Comparison of ENCODE assay signal across 14 mouse cellular contexts in genomic region chr15:62952487-62953214, GRCm38 (mm10).
DNase-seq lines count a peak whose midpoint lies in the region; ATAC-seq and TF ChIP-seq lines count a peak whose summit lies in the region.
"Had no signal": no experiment of that assay in that cellular context is flagged by ENCODE, and none has a peak within 500 bp of the region (broad histone marks: within the 10 kb centered on the region; RNA-seq: fewer than 3 reads in every experiment).

No protein-coding gene starts in this region.

- no peak overlapping the region for H3K4me3 ChIP-seq in heart, embryonic 15.5 days
- H3K4me3 ChIP-seq in midbrain, embryonic 10.5 days = no peak overlapping the region
- no peak overlapping the region for H3K4me3 ChIP-seq in midbrain, postnatal 0 days (ENCODE audit: low read depth, low read length)
- no peak overlapping the region for H3K4me3 ChIP-seq in limb, embryonic 13.5 days
- no peak overlapping the region for H3K4me3 ChIP-seq in stomach, embryonic 16.5 days (replicated peaks; ENCODE audit: low read length)
- H3K4me3 ChIP-seq: neural tube, embryonic 13.5 days had no signal

- no peak overlapping the region for H3K9ac ChIP-seq in heart, embryonic 15.5 days
- H3K9ac ChIP-seq in midbrain, postnatal 0 days (replicated peaks; ENCODE audit: low read length, poor library complexity, severe bottlenecking) = no peak overlapping the region
- no peak overlapping the region for H3K9ac ChIP-seq in limb, embryonic 13.5 days
- no peak overlapping the region for H3K9ac ChIP-seq in stomach, embryonic 16.5 days (ENCODE audit: low read length)
- H3K9ac ChIP-seq: neural tube, embryonic 13.5 days had no signal

- no peak for ATAC-seq in heart, embryonic 15.5 days (replicated peaks; ENCODE audit: insufficient number of reproducible peaks, insufficient read depth, low FRiP score, low read depth)
- ATAC-seq in midbrain, postnatal 0 days (ENCODE audit: low FRiP score) = no peak
- ATAC-seq in limb, embryonic 13.5 days (ENCODE audit: low FRiP score, low read depth) = peak; percentile 59; the same call in 1 of the 2 replicates
- ATAC-seq in stomach, embryonic 16.5 days (ENCODE audit: insufficient read depth, low FRiP score) = no peak
- ATAC-seq: activated CD4-positive, CD25-positive, alpha-beta regulatory T cell, adult 4 months; CD4-positive, CD25-positive, alpha-beta regulatory T cell, adult 4 months had no signal

- WGBS in heart, embryonic 15.5 days = 69% methylated on average over 5 of the region's 5 CpGs
- 37% methylated on average over 5 of the region's 5 CpGs for WGBS in midbrain, embryonic 10.5 days
- WGBS in midbrain, postnatal 0 days = 19% methylated on average over 5 of the region's 5 CpGs
- WGBS in limb, embryonic 13.5 days = 49% methylated on average over 5 of the region's 5 CpGs
- WGBS in stomach, embryonic 16.5 days = 59% methylated on average over 5 of the region's 5 CpGs

- no peak for TF ChIP-seq CTCF in midbrain, postnatal 0 days (IDR thresholded peaks at IDR 0.05)

- no peaks in the 10 kb centered on the region for H3K27me3 ChIP-seq in heart, embryonic 15.5 days
- peaks cover 39% of the 10 kb centered on the region; the same call in 1 of the 2 replicates for H3K27me3 ChIP-seq in midbrain, embryonic 10.5 days (ENCODE audit: low read depth, poor library complexity, severe bottlenecking)
- no peaks in the 10 kb centered on the region for H3K27me3 ChIP-seq in midbrain, postnatal 0 days (ENCODE audit: insufficient read depth, low read length)
- no peaks in the 10 kb centered on the region for H3K27me3 ChIP-seq in limb, embryonic 13.5 days
- no peaks in the 10 kb centered on the region for H3K27me3 ChIP-seq in stomach, embryonic 16.5 days (ENCODE audit: control insufficient read depth, insufficient read depth, low read length)
- H3K27me3 ChIP-seq: neural tube, embryonic 13.5 days had no signal

- H3K4me1 ChIP-seq in heart, embryonic 15.5 days (replicated peaks) = peaks cover 5% of the 10 kb centered on the region; the same call in 1 of the 2 replicates
- peaks cover 27% of the 10 kb centered on the region for H3K4me1 ChIP-seq in midbrain, embryonic 10.5 days
- H3K4me1 ChIP-seq in midbrain, postnatal 0 days (ENCODE audit: insufficient read depth, low read length) = no peaks in the 10 kb centered on the region
- peaks cover 11% of the 10 kb centered on the region for H3K4me1 ChIP-seq in limb, embryonic 13.5 days
- H3K4me1 ChIP-seq in stomach, embryonic 16.5 days (ENCODE audit: control insufficient read depth, insufficient read depth, low read length) = no peaks in the 10 kb centered on the region
- H3K4me1 ChIP-seq: neural tube, embryonic 13.5 days had no signal

- no peak for DNase-seq in heart, postnatal 36 days
- DNase-seq in midbrain, embryonic 10.5 days (ENCODE audit: low spot score) = no peak
- DNase-seq in midbrain, postnatal 0 days (ENCODE audit: low spot score) = no peak
- no peak for DNase-seq in ovary, postnatal 14 days (ENCODE audit: low spot score)
- no peak for DNase-seq in cerebellum, postnatal 10 days
- DNase-seq: cerebellum, adult 18-20 months; lung, adult 2 months had no signal

- no peaks in the 10 kb centered on the region for H3K9me3 ChIP-seq in heart, embryonic 15.5 days (replicated peaks)
- no peaks in the 10 kb centered on the region for H3K9me3 ChIP-seq in midbrain, embryonic 10.5 days (replicated peaks)
- no peaks in the 10 kb centered on the region for H3K9me3 ChIP-seq in midbrain, postnatal 0 days (ENCODE audit: low read length)
- H3K9me3 ChIP-seq in limb, embryonic 13.5 days = no peaks in the 10 kb centered on the region
- no peaks in the 10 kb centered on the region for H3K9me3 ChIP-seq in stomach, embryonic 16.5 days (replicated peaks; ENCODE audit: control insufficient read depth, low read length)
- H3K9me3 ChIP-seq: neural tube, embryonic 13.5 days had no signal

- intact Hi-C loops in heart, postnatal 36 days (cut with DNase I) = no loop called here

- no peaks in the 10 kb centered on the region for H3K36me3 ChIP-seq in heart, embryonic 15.5 days
- H3K36me3 ChIP-seq in midbrain, embryonic 10.5 days = no peaks in the 10 kb centered on the region
- no peaks in the 10 kb centered on the region for H3K36me3 ChIP-seq in midbrain, postnatal 0 days (ENCODE audit: insufficient read depth, low read length)
- H3K36me3 ChIP-seq in limb, embryonic 13.5 days = no peaks in the 10 kb centered on the region
- no peaks in the 10 kb centered on the region for H3K36me3 ChIP-seq in stomach, embryonic 16.5 days (ENCODE audit: control insufficient read depth, insufficient read depth, low read length)
- H3K36me3 ChIP-seq: neural tube, embryonic 13.5 days had no signal

- H3K27ac ChIP-seq in heart, embryonic 15.5 days = peak overlapping the region; percentile 59; the same call in 1 of the 2 replicates
- peak overlapping the region; percentile 13; the same call in 1 of the 2 replicates for H3K27ac ChIP-seq in midbrain, embryonic 10.5 days (replicated peaks)
- no peak overlapping the region for H3K27ac ChIP-seq in midbrain, postnatal 0 days (ENCODE audit: low read depth, low read length)
- H3K27ac ChIP-seq in limb, embryonic 13.5 days = no peak overlapping the region
- H3K27ac ChIP-seq in stomach, embryonic 16.5 days (ENCODE audit: low read length) = peak overlapping the region; percentile 43; the same call in 1 of the 2 replicates
- H3K27ac ChIP-seq: kidney, postnatal 0 days; neural tube, embryonic 13.5 days had no signal

- H3K4me2 ChIP-seq in heart, embryonic 15.5 days = no peak overlapping the region
- H3K4me2 ChIP-seq in midbrain, postnatal 0 days (ENCODE audit: low read depth, low read length, poor library complexity, severe bottlenecking) = no peak overlapping the region
- no peak overlapping the region for H3K4me2 ChIP-seq in limb, embryonic 13.5 days (replicated peaks)
- no peak overlapping the region for H3K4me2 ChIP-seq in stomach, embryonic 16.5 days (ENCODE audit: low read depth, low read length)
- H3K4me2 ChIP-seq: neural tube, embryonic 13.5 days had no signal

Comparison
In these comparisons a context has a peak if more than half of its experiments do, and no peak if none do; other contexts are left out.
1. H3K27ac ChIP-seq: peak in heart, embryonic 15.5 days (single experiment), midbrain, embryonic 10.5 days (single experiment) and stomach, embryonic 16.5 days (single experiment); none in midbrain, postnatal 0 days (single experiment) and limb, embryonic 13.5 days (single experiment).